Mouse (Mus musculus) thymus, adult 2 months (tissue): ENCODE data around the gene Olfr1246.

ENCODE experiments used
- CTCF ChIP-seq: fragments of 200-500 bp; IDR thresholded peaks from 2 replicates; pipeline ENCODE4 v1.5.1; 2012; ENCODE audit warnings: mild to moderate bottlenecking, control low read depth, low read length, moderate library complexity, borderline replicate concordance; ENCODE audit not compliant: control insufficient read depth, poor library complexity, insufficient read depth; ENCODE audit errors: extremely low read depth
- POLR2A ChIP-seq: fragments of 200-500 bp; IDR thresholded peaks from 2 replicates; pipeline ENCODE4 v1.6.1; 2012; ENCODE audit warnings: mild to moderate bottlenecking, low read length, control low read depth, moderate library complexity; ENCODE audit not compliant: control insufficient read depth, poor library complexity, insufficient read depth; ENCODE audit errors: extremely low read depth

- TF ChIP-seq CTCF, result no peak
- TF ChIP-seq POLR2A, result no peak
Measured at GRCm38 (mm10) chr2:89578347-89578746, 14.6 kb downstream of the Olfr1246 start, which contains the start of gene Olfr1245.
